Mouse (Mus musculus): ENCODE results near the gene Usp32.

GRCm38 (mm10) chr11:85086253-85086652 lies 53.7 kb downstream of the Usp32 start:
- TF ChIP-seq CTCF (IDR thresholded peaks at IDR 0.05; ENCODE audit: low read depth) (no peak), EP300 (IDR thresholded peaks at IDR 0.05; ENCODE audit: low read depth) (no peak)

Data from heart, postnatal 0 days (tissue).